Mouse (Mus musculus) testis, postnatal 10 days (tissue): ENCODE results near the gene Blvrb.

Experiments used
- DNase-seq: peaks from one replicate; pipeline ENCODE4 v3.0.0; 2021; ENCODE audit warnings: low spot score

Blvrb gene

GRCm38 (mm10) chr7:27447419-27448286, at the start of gene Blvrb, which contains the start of gene Sptbn4:
TSS of gene Blvrb (plus strand) at chr7:27447978.
TSS of gene Sptbn4 (minus strand) at chr7:27447686.
- peak; percentile 98 for DNase-seq

GRCm38 (mm10) chr7:27400545-27400944, 47.2 kb upstream of the Blvrb start:
- DNase-seq, result no peak

- peak; percentile 85 for DNase-seq
Observed at GRCm38 (mm10) chr7:27402675-27403074, 45.1 kb upstream of the Blvrb start.

GRCm38 (mm10) chr7:27404203-27404942, 43.4 kb upstream of the Blvrb start:
- DNase-seq, result no peak

- DNase-seq, result no peak
Observed at GRCm38 (mm10) chr7:27406481-27406880, 41.3 kb upstream of the Blvrb start.

GRCm38 (mm10) chr7:27407816-27408215, 40.0 kb upstream of the Blvrb start:
- no peak for DNase-seq

GRCm38 (mm10) chr7:27408379-27409176, 39.2 kb upstream of the Blvrb start:
- peak; percentile 84 for DNase-seq

GRCm38 (mm10) chr7:27417151-27417550, 30.6 kb upstream of the Blvrb start:
- DNase-seq, result no peak

- no peak for DNase-seq
Observed at GRCm38 (mm10) chr7:27419101-27419500, 28.7 kb upstream of the Blvrb start.

GRCm38 (mm10) chr7:27423556-27424326, 24.0 kb upstream of the Blvrb start:
- no peak for DNase-seq

GRCm38 (mm10) chr7:27427387-27427786, 20.4 kb upstream of the Blvrb start:
- DNase-seq, result no peak

GRCm38 (mm10) chr7:27428002-27428401, 19.8 kb upstream of the Blvrb start:
- DNase-seq, result no peak

GRCm38 (mm10) chr7:27429135-27429534, 18.6 kb upstream of the Blvrb start:
- no peak for DNase-seq

- no peak for DNase-seq
Observed at GRCm38 (mm10) chr7:27433349-27433748, 14.4 kb upstream of the Blvrb start.

- DNase-seq, result no peak
Observed at GRCm38 (mm10) chr7:27433794-27434193, 14.0 kb upstream of the Blvrb start.

GRCm38 (mm10) chr7:27437544-27437943, 10.2 kb upstream of the Blvrb start:
- no peak for DNase-seq

GRCm38 (mm10) chr7:27440014-27440413, 7.8 kb upstream of the Blvrb start:
- DNase-seq, result no peak

GRCm38 (mm10) chr7:27446051-27446450, 1.7 kb upstream of the Blvrb start:
- peak; percentile 50 for DNase-seq

- peak; percentile 53 for DNase-seq
Observed at GRCm38 (mm10) chr7:27446521-27447418, 1.0 kb upstream of the Blvrb start.
